Mouse (Mus musculus): ENCODE results near the gene AC124502.3. TPM values are rescaled to one million over a fixed set of nuclear protein-coding genes. Genes with fewer than 3 reads are reported as not detected.

AC124502.3 gene
- polyA plus RNA-seq, 2 experiments: 0.13 to 0.29 TPM

- WGBS (ENCODE audit: insufficient replicate concordance): 9% methylated on average over 27 of the region's 31 CpGs
- no peak overlapping the region for H3K27ac ChIP-seq
- ATAC-seq (ENCODE audit: insufficient read depth) (no peak), DNase-seq (ENCODE audit: low read depth in 3 of 3, low spot score in 3 of 3) (no peak)
- H3K27me3 ChIP-seq (ENCODE audit: control insufficient read depth, insufficient read depth, low read length): no peaks in the 10 kb centered on the region; the same call in none of the 2 replicates
- no peaks in the 10 kb centered on the region for H3K9me3 ChIP-seq (ENCODE audit: control insufficient read depth, low read length)
- H3K9ac ChIP-seq (replicated peaks): 0 out of 2 replicates have a peak overlapping the region, but pooled peaks have one; percentile 13
- peaks cover 4 to 13% of the 10 kb centered on the region in 2 experiments for H3K4me1 ChIP-seq (replicated peaks; ENCODE audit: control insufficient read depth in 2 of 2, insufficient read depth in 2 of 2, low read length in 1 of 2)
- peak overlapping the region in 1 of 2 experiments; percentile 43; a peak in 3 of 4 replicates for H3K4me3 ChIP-seq (ENCODE audit: insufficient read depth in 1 of 2, low read depth in 2 of 2, low read length in 2 of 2)
- peak overlapping the region; percentile 75 for H3K4me2 ChIP-seq (ENCODE audit: low read depth)
- peaks cover 5% of the 10 kb centered on the region for H3K36me3 ChIP-seq (replicated peaks; ENCODE audit: control insufficient read depth, insufficient read depth, low read depth)
- TF ChIP-seq EP300 (IDR thresholded peaks at IDR 0.05; ENCODE audit: low read depth) (no peak), CTCF (IDR thresholded peaks at IDR 0.05; ENCODE audit: low read depth) (no peak)
Measured at GRCm38 (mm10) chr19:5097521-5098362, 59.1 kb downstream of the AC124502.3 start.

- Histone ChIP-seq H3K9me3 (ENCODE audit: control insufficient read depth, low read length) (no peaks in the 10 kb centered on the region), H3K4me3 (ENCODE audit: insufficient read depth in 1 of 2, low read depth in 2 of 2, low read length in 2 of 2) (peak within 1 kb of the TSS in 1 of 2 experiments; percentile 43; a peak in 3 of 4 replicates), H3K9ac (replicated peaks) (0 out of 2 replicates have a peak within 1 kb of the TSS, but pooled peaks have one; percentile 13), H3K36me3 (replicated peaks; ENCODE audit: control insufficient read depth, insufficient read depth, low read depth) (peaks cover 5% of the 10 kb centered on the region), H3K4me1 (replicated peaks; ENCODE audit: control insufficient read depth in 2 of 2, insufficient read depth in 2 of 2, low read length in 1 of 2) (peaks cover 4 to 13% of the 10 kb centered on the region in 2 experiments), H3K27me3 (ENCODE audit: control insufficient read depth, insufficient read depth, low read length) (no peaks in the 10 kb centered on the region; the same call in none of the 2 replicates), H3K4me2 (ENCODE audit: low read depth) (peak within 1 kb of the TSS; percentile 75), H3K27ac (no peak within 1 kb of the TSS)
- no peak for DNase-seq (ENCODE audit: low read depth in 3 of 3, low spot score in 3 of 3)
- peak; percentile 56 for ATAC-seq (ENCODE audit: insufficient read depth)
- TF ChIP-seq EP300 (IDR thresholded peaks at IDR 0.05; ENCODE audit: low read depth): no peak
- no peak for TF ChIP-seq CTCF (IDR thresholded peaks at IDR 0.05; ENCODE audit: low read depth)
- WGBS (ENCODE audit: insufficient replicate concordance): 6% methylated on average over 41 of the region's 48 CpGs
Measured at GRCm38 (mm10) chr19:5098363-5099143, 59.9 kb downstream of the AC124502.3 start, which contains the start of gene Cnih2. Cnih2 (minus strand) TSS chr19:5098521.

Other genes with a start within 250 kb of the AC124502.3 start
- gene Rbm4, start 245.0 kb upstream of the AC124502.3 start, polyA plus RNA-seq (2012; rRNA removed): 23.8 and 27.9 TPM in 2 replicates
- 22.1 and 24.3 TPM in 2 replicates for gene Rbm4, start 245.0 kb upstream of the AC124502.3 start, polyA plus RNA-seq (2014; fragmentation: Nextera tagmentation; extraction: Ambion mirVana)
- gene Gm21992, start 227.3 kb upstream of the AC124502.3 start, polyA plus RNA-seq (2012; rRNA removed): 10.7 and 15.1 TPM in 2 replicates
- gene Gm21992, start 227.3 kb upstream of the AC124502.3 start, polyA plus RNA-seq (2014; fragmentation: Nextera tagmentation; extraction: Ambion mirVana): 8.6 and 9.5 TPM in 2 replicates
- 23.9 and 27.1 TPM in 2 replicates for gene Rbm14, start 227.3 kb upstream of the AC124502.3 start, polyA plus RNA-seq (2012; rRNA removed)
- gene Rbm14, start 227.3 kb upstream of the AC124502.3 start, polyA plus RNA-seq (2014; fragmentation: Nextera tagmentation; extraction: Ambion mirVana): 30.3 and 35.7 TPM in 2 replicates
- gene Ccs, start 199.6 kb upstream of the AC124502.3 start, polyA plus RNA-seq (2012; rRNA removed): 24.0 and 38.1 TPM in 2 replicates
- 35.4 and 41.2 TPM in 2 replicates for gene Ccs, start 199.6 kb upstream of the AC124502.3 start, polyA plus RNA-seq (2014; fragmentation: Nextera tagmentation; extraction: Ambion mirVana)
- gene Ccdc87, start 199.5 kb upstream of the AC124502.3 start, polyA plus RNA-seq (2012; rRNA removed): 0.01 and 0.02 TPM in 2 replicates
- gene Ccdc87, start 199.5 kb upstream of the AC124502.3 start, polyA plus RNA-seq (2014; fragmentation: Nextera tagmentation; extraction: Ambion mirVana): not detected in 2 replicates
- 18.5 and 20.8 TPM in 2 replicates for gene Ctsf, start 183.8 kb upstream of the AC124502.3 start, polyA plus RNA-seq (2012; rRNA removed)
- gene Ctsf, start 183.8 kb upstream of the AC124502.3 start, polyA plus RNA-seq (2014; fragmentation: Nextera tagmentation; extraction: Ambion mirVana): 30.6 and 32.8 TPM in 2 replicates
- 0.18 and 0.33 TPM in 2 replicates for gene Actn3, start 161.0 kb upstream of the AC124502.3 start, polyA plus RNA-seq (2012; rRNA removed)
- gene Actn3, start 161.0 kb upstream of the AC124502.3 start, polyA plus RNA-seq (2014; fragmentation: Nextera tagmentation; extraction: Ambion mirVana): 0.28 TPM in 2 replicates
- gene Zdhhc24, start 160.2 kb upstream of the AC124502.3 start, polyA plus RNA-seq (2012; rRNA removed): 16.5 and 17.2 TPM in 2 replicates
- 6.8 and 6.9 TPM in 2 replicates for gene Zdhhc24, start 160.2 kb upstream of the AC124502.3 start, polyA plus RNA-seq (2014; fragmentation: Nextera tagmentation; extraction: Ambion mirVana)
- 1.2 TPM in 2 replicates for gene Bbs1, start 132.3 kb upstream of the AC124502.3 start, polyA plus RNA-seq (2012; rRNA removed)
- gene Bbs1, start 132.3 kb upstream of the AC124502.3 start, polyA plus RNA-seq (2014; fragmentation: Nextera tagmentation; extraction: Ambion mirVana): 0.27 and 0.82 TPM in 2 replicates
- gene Dpp3, start 110.6 kb upstream of the AC124502.3 start, polyA plus RNA-seq (2012; rRNA removed): 22.4 and 28.0 TPM in 2 replicates
- 37.0 and 39.9 TPM in 2 replicates for gene Dpp3, start 110.6 kb upstream of the AC124502.3 start, polyA plus RNA-seq (2014; fragmentation: Nextera tagmentation; extraction: Ambion mirVana)
- gene Peli3, start 95.8 kb upstream of the AC124502.3 start, polyA plus RNA-seq (2012; rRNA removed): 0.03 and 0.06 TPM in 2 replicates
- gene Peli3, start 95.8 kb upstream of the AC124502.3 start, polyA plus RNA-seq (2014; fragmentation: Nextera tagmentation; extraction: Ambion mirVana): 0.24 TPM in 1 of 2 replicates, not detected in the other
- 17.8 and 31.8 TPM in 2 replicates for gene Mrpl11, start 76.7 kb upstream of the AC124502.3 start, polyA plus RNA-seq (2012; rRNA removed)
- gene Mrpl11, start 76.7 kb upstream of the AC124502.3 start, polyA plus RNA-seq (2014; fragmentation: Nextera tagmentation; extraction: Ambion mirVana): 64.7 and 66.2 TPM in 2 replicates
- gene Npas4, start 48.6 kb upstream of the AC124502.3 start, polyA plus RNA-seq (2012; rRNA removed): 0.11 and 0.12 TPM in 2 replicates
- gene Npas4, start 48.6 kb upstream of the AC124502.3 start, polyA plus RNA-seq (2014; fragmentation: Nextera tagmentation; extraction: Ambion mirVana): not detected in 2 replicates
- 2.5 and 3.8 TPM in 2 replicates for gene Slc29a2, start 15.0 kb upstream of the AC124502.3 start, polyA plus RNA-seq (2012; rRNA removed)
- 0.76 and 0.96 TPM in 2 replicates for gene Slc29a2, start 15.0 kb upstream of the AC124502.3 start, polyA plus RNA-seq (2014; fragmentation: Nextera tagmentation; extraction: Ambion mirVana)
- gene B4gat1, start 65 bp upstream of the AC124502.3 start, polyA plus RNA-seq (2012; rRNA removed): 3.4 and 4.2 TPM in 2 replicates
- gene B4gat1, start 65 bp upstream of the AC124502.3 start, polyA plus RNA-seq (2014; fragmentation: Nextera tagmentation; extraction: Ambion mirVana): 6.5 TPM in 2 replicates
- gene Brms1, start 2.5 kb downstream of the AC124502.3 start, polyA plus RNA-seq (2012; rRNA removed): 17.3 and 19.9 TPM in 2 replicates
- gene Brms1, start 2.5 kb downstream of the AC124502.3 start, polyA plus RNA-seq (2014; fragmentation: Nextera tagmentation; extraction: Ambion mirVana): 24.5 and 26.4 TPM in 2 replicates
- gene Rin1, start 11.6 kb downstream of the AC124502.3 start, polyA plus RNA-seq (2012; rRNA removed): 0.42 and 0.54 TPM in 2 replicates
- gene Rin1, start 11.6 kb downstream of the AC124502.3 start, polyA plus RNA-seq (2014; fragmentation: Nextera tagmentation; extraction: Ambion mirVana): 0.13 and 0.28 TPM in 2 replicates
- gene Cd248, start 29.2 kb downstream of the AC124502.3 start, polyA plus RNA-seq (2012; rRNA removed): 1.7 and 2.0 TPM in 2 replicates
- 2.8 and 3.4 TPM in 2 replicates for gene Cd248, start 29.2 kb downstream of the AC124502.3 start, polyA plus RNA-seq (2014; fragmentation: Nextera tagmentation; extraction: Ambion mirVana)
- gene Tmem151a, start 46.6 kb downstream of the AC124502.3 start, polyA plus RNA-seq (2012; rRNA removed): 0.18 and 0.21 TPM in 2 replicates
- gene Tmem151a, start 46.6 kb downstream of the AC124502.3 start, polyA plus RNA-seq (2014; fragmentation: Nextera tagmentation; extraction: Ambion mirVana): 0.25 and 0.28 TPM in 2 replicates
- gene Yif1a, start 49.6 kb downstream of the AC124502.3 start, polyA plus RNA-seq (2012; rRNA removed): 34.7 and 37.0 TPM in 2 replicates
- gene Yif1a, start 49.6 kb downstream of the AC124502.3 start, polyA plus RNA-seq (2014; fragmentation: Nextera tagmentation; extraction: Ambion mirVana): 58.6 and 60.0 TPM in 2 replicates
- gene Cnih2, start 59.6 kb downstream of the AC124502.3 start, polyA plus RNA-seq (2012; rRNA removed): 0.63 and 1.0 TPM in 2 replicates
- 0.50 and 0.73 TPM in 2 replicates for gene Cnih2, start 59.6 kb downstream of the AC124502.3 start, polyA plus RNA-seq (2014; fragmentation: Nextera tagmentation; extraction: Ambion mirVana)
- 50.6 and 58.8 TPM in 2 replicates for gene Rab1b, start 68.2 kb downstream of the AC124502.3 start, polyA plus RNA-seq (2012; rRNA removed)
- 76.2 and 84.8 TPM in 2 replicates for gene Rab1b, start 68.2 kb downstream of the AC124502.3 start, polyA plus RNA-seq (2014; fragmentation: Nextera tagmentation; extraction: Ambion mirVana)
- 2.3 and 3.5 TPM in 2 replicates for gene Klc2, start 79.7 kb downstream of the AC124502.3 start, polyA plus RNA-seq (2012; rRNA removed)
- 1.3 and 1.6 TPM in 2 replicates for gene Klc2, start 79.7 kb downstream of the AC124502.3 start, polyA plus RNA-seq (2014; fragmentation: Nextera tagmentation; extraction: Ambion mirVana)
- 8.3 and 10.5 TPM in 2 replicates for gene Pacs1, start 234.2 kb downstream of the AC124502.3 start, polyA plus RNA-seq (2012; rRNA removed)
- gene Pacs1, start 234.2 kb downstream of the AC124502.3 start, polyA plus RNA-seq (2014; fragmentation: Nextera tagmentation; extraction: Ambion mirVana): 8.2 and 9.9 TPM in 2 replicates

All from liver, embryonic 14.5 days (tissue).